Mouse (Mus musculus) liver, postnatal 0 days (tissue): ENCODE data around the gene Gm17409.

Experiments
- CTCF ChIP-seq: sonication (generic); IDR thresholded peaks from 2 replicates; pipeline ENCODE4 v1.5.1; 2016; ENCODE audit warnings: antibody characterized with exemption, low read depth
- EP300 ChIP-seq: IDR thresholded peaks from 2 replicates; pipeline ENCODE4 v1.6.1; 2016; ENCODE audit warnings: antibody characterized with exemption, low read depth, mild to moderate bottlenecking

DNA sequence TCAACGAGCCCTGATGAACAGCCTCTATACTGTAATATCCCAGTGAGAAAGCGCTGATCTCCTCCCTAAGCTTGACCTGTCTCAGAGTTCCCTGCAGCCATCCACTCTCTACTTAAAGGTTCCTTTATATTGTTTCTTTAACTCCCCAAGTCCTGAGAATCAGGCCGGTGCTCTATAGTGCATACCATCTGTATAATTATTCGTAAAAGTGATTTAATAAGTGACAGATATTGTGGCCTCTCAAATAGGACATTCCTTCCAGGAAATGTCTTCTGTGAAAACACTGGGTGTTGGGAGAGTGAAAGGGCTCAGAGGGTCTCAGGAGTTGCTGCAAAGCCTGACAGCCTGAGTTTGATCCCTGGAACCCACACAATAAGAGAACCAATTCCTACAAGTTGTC, 8.2 kb downstream of the Gm17409 start:
- TF ChIP-seq EP300 (no peak), CTCF (no peak)
